Mouse (Mus musculus) layer of hippocampus, adult 18-20 months (tissue): ENCODE measurements around the gene Chmp4b. TPM values are rescaled to one million over a fixed set of nuclear protein-coding genes. Genes with fewer than 3 reads are reported as not detected.

ENCODE experiments used
- DNase-seq, 2 experiments: peaks; one replicate each; pipeline ENCODE4 v3.0.0; 2022; ENCODE audit warnings: low spot score in 2 of 2
- total RNA-seq, 2 experiments: library from RNA; stranded (reverse); gene quantifications; 2 replicates each; pipeline ENCODE4 v1.2.3; 2021

Gene Chmp4b
- total RNA-seq, 2 experiments from 2014 or later: 222 to 223 TPM

- DNase-seq: no peak
Observed at GRCm38 (mm10) chr2:154716586-154716985, 65.1 kb downstream of the Chmp4b start.

- DNase-seq: no peak
Observed at GRCm38 (mm10) chr2:154717081-154717480, 65.6 kb downstream of the Chmp4b start.

- DNase-seq: no peak
Observed at GRCm38 (mm10) chr2:154718855-154719556, 67.5 kb downstream of the Chmp4b start.

- DNase-seq: no peak
Observed at GRCm38 (mm10) chr2:154720315-154720714, 68.8 kb downstream of the Chmp4b start.

GRCm38 (mm10) chr2:154723473-154723872, 72.0 kb downstream of the Chmp4b start:
- DNase-seq: no peak

GRCm38 (mm10) chr2:154729737-154730136, 78.2 kb downstream of the Chmp4b start:
- no peak for DNase-seq

GRCm38 (mm10) chr2:154730841-154731240, 79.3 kb downstream of the Chmp4b start:
- DNase-seq: no peak

- DNase-seq: no peak
Observed at GRCm38 (mm10) chr2:154731916-154732315, 80.4 kb downstream of the Chmp4b start.

- no peak for DNase-seq
Observed at GRCm38 (mm10) chr2:154732503-154733141, 81.1 kb downstream of the Chmp4b start.

- no peak for DNase-seq
Observed at GRCm38 (mm10) chr2:154734977-154735376, 83.5 kb downstream of the Chmp4b start.

- DNase-seq: no peak
Observed at GRCm38 (mm10) chr2:154735416-154735815, 83.9 kb downstream of the Chmp4b start.

GRCm38 (mm10) chr2:154735986-154736385, 84.5 kb downstream of the Chmp4b start:
- no peak for DNase-seq

GRCm38 (mm10) chr2:154738621-154739020, 87.1 kb downstream of the Chmp4b start:
- DNase-seq: no peak

- no peak for DNase-seq
Observed at GRCm38 (mm10) chr2:154742911-154743819, 91.7 kb downstream of the Chmp4b start.

GRCm38 (mm10) chr2:154743915-154744314, 92.4 kb downstream of the Chmp4b start:
- no peak for DNase-seq

Other genes starting within 250 kb of the Chmp4b start
- 10 to 100 TPM; 45.3 to 47.7 TPM for gene Snta1, start 243.6 kb upstream of the Chmp4b start, total RNA-seq
- 10 to 100 TPM; 47.9 to 48.9 TPM for gene Cbfa2t2, start 215.2 kb upstream of the Chmp4b start, total RNA-seq
- under 1 TPM in 1 of 2 experiments, not detected in 1; 0.47 TPM for gene 1700003F12Rik, start 104.6 kb upstream of the Chmp4b start, total RNA-seq
- not detected for gene Actl10, start 99.9 kb upstream of the Chmp4b start, total RNA-seq
- gene Necab3, start 92.8 kb upstream of the Chmp4b start, total RNA-seq: 10 to 100 TPM; 20.9 to 26.5 TPM
- gene E2f1, start 81.8 kb upstream of the Chmp4b start, total RNA-seq: 1 to 10 TPM; 4.4 to 4.7 TPM
- gene Pxmp4, start 48.0 kb upstream of the Chmp4b start, total RNA-seq: 10 to 100 TPM in 1 of 2 experiments, 1 to 10 TPM in 1; 10.0 to 10.8 TPM
- 10 to 100 TPM in 1 of 2 experiments, 1 to 10 TPM in 1; 9.4 to 10.6 TPM for gene Zfp341, start 38.4 kb upstream of the Chmp4b start, total RNA-seq
- gene 4930519P11Rik, start 38.3 kb upstream of the Chmp4b start, total RNA-seq: not detected
- gene Gm14214, start 118.3 kb downstream of the Chmp4b start, total RNA-seq: not detected
- gene Raly, start 139.4 kb downstream of the Chmp4b start, total RNA-seq: 10 to 100 TPM; 67.1 to 73.5 TPM
- gene a, start 139.7 kb downstream of the Chmp4b start, total RNA-seq: not detected
- gene Eif2s2, start 241.2 kb downstream of the Chmp4b start, total RNA-seq: 10 to 100 TPM; 47.9 to 50.0 TPM